Comparison of ENCODE assay signal across 8 mouse cellular contexts in the genomic region with DNA sequence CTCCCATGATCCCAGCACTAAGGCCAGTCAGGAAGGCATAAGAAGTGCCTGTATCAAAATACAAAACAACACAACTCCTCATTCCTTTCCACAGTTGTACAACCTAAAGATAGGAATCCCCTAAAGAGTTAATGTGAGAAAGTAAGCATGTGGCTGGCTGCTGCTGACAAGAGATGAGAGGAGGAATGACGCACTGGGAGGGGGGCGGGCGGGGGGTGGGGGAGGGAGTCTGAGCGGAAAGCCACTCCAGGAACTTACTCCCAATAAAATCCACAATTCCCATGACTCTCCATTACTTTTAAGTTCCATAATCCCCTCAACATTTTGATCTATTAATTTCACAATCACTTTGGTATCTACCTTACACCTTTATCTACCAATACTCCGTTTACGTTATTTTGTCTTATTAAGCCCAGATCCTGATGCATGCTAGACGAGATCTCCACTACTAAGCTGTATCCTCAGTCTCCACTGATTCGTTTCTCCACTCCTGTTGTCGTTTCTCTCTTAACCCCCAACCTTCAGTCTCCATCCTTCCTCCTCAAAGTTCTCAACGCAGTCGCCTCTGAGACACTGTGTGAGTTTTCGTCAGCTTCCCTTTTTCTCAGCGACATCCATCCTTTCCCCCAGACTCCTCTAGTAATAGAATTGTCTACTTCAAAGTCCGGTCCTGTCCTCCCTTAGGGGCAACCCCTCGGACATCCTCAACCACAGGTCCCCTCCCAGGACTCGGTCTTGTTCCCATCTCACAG. TPM values are rescaled to one million over a fixed set of nuclear protein-coding genes. Genes with fewer than 3 reads are reported as not detected.
A peak's percentile ranks its signal among the peaks of the same experiment; 100 is the strongest.
DNase-seq lines count a peak whose midpoint lies in the region; ATAC-seq and TF ChIP-seq lines count a peak whose summit lies in the region.

No protein-coding gene starts in this region.

- TF ChIP-seq CTCF in layer of hippocampus, adult 2 months (conservative IDR thresholded peaks at IDR 0.05): no peak

- no peaks in the 10 kb centered on the region for H3K36me3 ChIP-seq in midbrain, embryonic 16.5 days (ENCODE audit: control insufficient read depth, insufficient read depth, low read length)

- H3K4me1 ChIP-seq in brown adipose tissue, adult 24 weeks (ENCODE audit: control insufficient read depth, insufficient read depth, insufficient read length, low read length): no peaks in the 10 kb centered on the region
- peaks cover 18% of the 10 kb centered on the region for H3K4me1 ChIP-seq in midbrain, embryonic 16.5 days (ENCODE audit: control insufficient read depth, insufficient read depth, low read length)

- H3K9me3 ChIP-seq in midbrain, embryonic 16.5 days (replicated peaks; ENCODE audit: control insufficient read depth, low read length, poor library complexity, severe bottlenecking): no peaks in the 10 kb centered on the region

- no peaks in the 10 kb centered on the region for H3K27me3 ChIP-seq in midbrain, embryonic 16.5 days (ENCODE audit: control insufficient read depth, insufficient read depth, low read depth, low read length)

- peak overlapping the region; percentile 60 for H3K4me2 ChIP-seq in midbrain, embryonic 16.5 days (ENCODE audit: low read length)

- ATAC-seq in midbrain, embryonic 16.5 days: no peak; the same call in 1 of the 2 replicates

- H3K27ac ChIP-seq in layer of hippocampus, adult 2 months: peak overlapping the region; percentile 96
- H3K27ac ChIP-seq in brown adipose tissue, adult 24 weeks (replicated peaks; ENCODE audit: low read depth, low read length): peak overlapping the region; percentile 45; the same call in 1 of the 2 replicates
- peak overlapping the region; percentile 86 for H3K27ac ChIP-seq in midbrain, embryonic 16.5 days (ENCODE audit: low read length)

- peak overlapping the region; percentile 82 for H3K9ac ChIP-seq in midbrain, embryonic 16.5 days (ENCODE audit: low read depth, low read length)

- 1% methylated on average over 16 of the region's 16 CpGs for WGBS in midbrain, embryonic 16.5 days

- peak overlapping the region; percentile 88 for H3K4me3 ChIP-seq in layer of hippocampus, adult 2 months
- peak overlapping the region; percentile 78 for H3K4me3 ChIP-seq in brown adipose tissue, adult 24 weeks (ENCODE audit: insufficient read depth, low read depth, low read length)
- H3K4me3 ChIP-seq in midbrain, embryonic 16.5 days (ENCODE audit: low read depth, low read length): peak overlapping the region; percentile 65

- no peak for DNase-seq in layer of hippocampus, adult 2 months (ENCODE audit: low spot score in 2 of 2)
- DNase-seq in layer of hippocampus, adult 9-10 months (ENCODE audit: low spot score): no peak
- DNase-seq in induced T-regulatory cell, adult 2 months (ENCODE audit: low read depth): peak; percentile 43
- DNase-seq in ovary, postnatal 36 days (ENCODE audit: low spot score): no peak
- DNase-seq in layer of hippocampus, adult 11-12 months (ENCODE audit: low spot score): no peak
- no peak for DNase-seq in layer of hippocampus, adult 9-11 months

RNA-seq across cellular contexts. Expression of a gene that starts 1.0 kb away (rescaled TPM):
- total RNA-seq in layer of hippocampus, adult 2 months (2021): 10 to 100 TPM; 64.1 to 71.0 TPM
- 12.7 and 14.5 TPM in 2 replicates for polyA plus RNA-seq in brown adipose tissue, adult 24 weeks (2012; ENCODE audit: insufficient read depth, insufficient read length, missing spikeins)
- 15.0 and 17.0 TPM in 2 replicates for polyA plus RNA-seq in midbrain, embryonic 16.5 days (2015; fragmentation: Nextera tagmentation; extraction: Ambion mirVana)

RNA-seq across cellular contexts. Expression of a gene that starts 5.1 kb away (rescaled TPM):
- 10 to 100 TPM; 43.5 to 46.1 TPM for total RNA-seq in layer of hippocampus, adult 2 months (2021)
- 18.8 and 26.2 TPM in 2 replicates for polyA plus RNA-seq in brown adipose tissue, adult 24 weeks (2012; ENCODE audit: insufficient read depth, insufficient read length, missing spikeins)
- polyA plus RNA-seq in midbrain, embryonic 16.5 days (2015; fragmentation: Nextera tagmentation; extraction: Ambion mirVana): 170 and 184 TPM in 2 replicates

RNA-seq across cellular contexts. Expression of a gene that starts 18.5 kb away (rescaled TPM):
- under 1 TPM in 1 of 2 experiments, not detected in 1; 0.71 TPM for total RNA-seq in layer of hippocampus, adult 2 months (2021)
- 7.3 and 12.4 TPM in 2 replicates for polyA plus RNA-seq in brown adipose tissue, adult 24 weeks (2012; ENCODE audit: insufficient read depth, insufficient read length, missing spikeins)
- 1.1 TPM in 2 replicates for polyA plus RNA-seq in midbrain, embryonic 16.5 days (2015; fragmentation: Nextera tagmentation; extraction: Ambion mirVana)

RNA-seq across cellular contexts. Expression of a gene that starts 28.0 kb away (rescaled TPM):
- total RNA-seq in layer of hippocampus, adult 2 months (2021): 10 to 100 TPM; 50.4 to 57.5 TPM
- 34.7 and 62.1 TPM in 2 replicates for polyA plus RNA-seq in brown adipose tissue, adult 24 weeks (2012; ENCODE audit: insufficient read depth, insufficient read length, missing spikeins)
- polyA plus RNA-seq in midbrain, embryonic 16.5 days (2015; fragmentation: Nextera tagmentation; extraction: Ambion mirVana): 79.5 and 79.8 TPM in 2 replicates

RNA-seq across cellular contexts. Expression of a gene that starts 28.1 kb away (rescaled TPM):
- 10 to 100 TPM; 16.4 to 16.7 TPM for total RNA-seq in layer of hippocampus, adult 2 months (2021)
- polyA plus RNA-seq in brown adipose tissue, adult 24 weeks (2012; ENCODE audit: insufficient read depth, insufficient read length, missing spikeins): 7.3 and 7.6 TPM in 2 replicates
- 53.8 and 57.6 TPM in 2 replicates for polyA plus RNA-seq in midbrain, embryonic 16.5 days (2015; fragmentation: Nextera tagmentation; extraction: Ambion mirVana)

Comparison
In these comparisons a context has a peak if more than half of its experiments do, and no peak if none do; other contexts are left out.
1. H3K27ac ChIP-seq: peak in every context shown above with its lines; median percentile 96 in layer of hippocampus, adult 2 months; 86 in midbrain, embryonic 16.5 days; 45 in brown adipose tissue, adult 24 weeks.